Mouse (Mus musculus) large intestine, adult 2 months (tissue): ENCODE results near the gene Lipt1. TPM values are rescaled to one million over a fixed set of nuclear protein-coding genes. Genes with fewer than 3 reads are reported as not detected.

Experiments used
- DNase-seq: peaks from one replicate; pipeline ENCODE4 v3.0.0-alpha.2; 2012; ENCODE audit warnings: low read depth, low spot score
- WGBS: fragments of 180-500 bp; shearing (Covaris S2); methylation state at CpG from one replicate; pipeline ENCODE4 v1.1.7; 2018; 5-methylcytosine and 5-hydroxymethylcytosine counted together
- polyA plus RNA-seq: library from polyadenylated mRNA; depleted of rRNA; stranded (reverse); fragments of >200 nt; gene quantifications from 2 replicates; pipeline ENCODE4 v1.2.3, GENCODE M21; 2012; rRNA removed

Lipt1 gene
- polyA plus RNA-seq, 1 experiment = 2.1 TPM

- no peak for DNase-seq
- 31% methylated on average over 3 of the region's 3 CpGs for WGBS
Measured at GRCm38 (mm10) chr1:37891400-37891799, 19.9 kb downstream of the Lipt1 start.

- DNase-seq = no peak
Measured at GRCm38 (mm10) chr1:37894606-37895005, 23.1 kb downstream of the Lipt1 start.

DNA sequence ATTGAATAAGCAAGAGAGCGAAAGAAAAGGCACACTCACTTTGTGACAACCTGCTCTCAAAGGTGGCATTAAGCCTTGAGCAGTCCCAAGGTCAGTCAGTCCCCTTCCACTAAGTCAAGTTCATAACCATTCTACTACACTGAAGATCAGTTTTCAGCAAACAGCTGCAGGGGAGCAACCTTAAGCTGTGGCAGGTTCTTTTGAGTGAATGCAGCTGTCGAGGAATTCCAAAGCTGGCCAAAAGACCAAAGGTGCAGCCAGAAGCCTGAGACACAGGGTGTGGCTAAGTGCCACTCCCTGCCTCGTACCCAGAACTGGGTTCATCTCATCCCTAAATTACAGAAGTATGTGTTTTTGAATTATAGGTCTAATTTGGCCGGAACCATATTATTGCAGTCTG is 28.3 kb downstream of the Lipt1 start:
- 35% methylated on average over 4 of the region's 4 CpGs for WGBS
- no peak for DNase-seq

GRCm38 (mm10) chr1:37900288-37900687 is 28.8 kb downstream of the Lipt1 start:
- 62% methylated on average over 6 of the region's 6 CpGs for WGBS

GRCm38 (mm10) chr1:37903178-37903577 is 31.6 kb downstream of the Lipt1 start:
- DNase-seq = no peak

More at GRCm38 (mm10) chr1:37900288-37900687, 28.8 kb downstream of the Lipt1 start:
- no peak for DNase-seq

GRCm38 (mm10) chr1:37912751-37913150 is 41.2 kb downstream of the Lipt1 start:
- DNase-seq = no peak
- WGBS = 67% methylated on average over 2 of the region's 2 CpGs

More at GRCm38 (mm10) chr1:37903178-37903577, 31.6 kb downstream of the Lipt1 start:
- WGBS = 26% methylated on average over 6 of the region's 6 CpGs

GRCm38 (mm10) chr1:37916393-37916792 is 44.9 kb downstream of the Lipt1 start, which contains the start of gene Lyg2:
TSS of gene Lyg2 (minus strand) at chr1:37916493.
- DNase-seq = no peak
- WGBS = 74% methylated on average over 5 of the region's 5 CpGs

DNA sequence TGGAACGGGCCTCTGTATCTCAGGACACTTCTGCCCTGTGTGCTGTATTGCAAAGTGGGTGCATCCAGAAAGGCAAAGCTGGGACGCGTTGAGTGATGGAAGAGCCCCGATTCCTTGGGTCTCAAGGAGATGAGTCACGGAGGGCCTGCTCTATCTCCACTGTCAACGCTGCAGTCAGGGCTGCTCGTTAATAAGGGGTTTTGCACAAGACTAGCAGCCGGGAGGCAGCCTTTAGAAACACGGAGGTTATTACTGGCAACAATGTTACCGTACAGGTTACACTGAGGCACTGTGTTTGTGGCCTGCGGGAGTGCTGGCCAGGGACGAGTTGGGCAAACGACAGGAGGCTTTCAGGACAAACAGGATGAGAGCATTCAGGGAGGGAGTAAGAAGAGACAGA is 46.1 kb downstream of the Lipt1 start:
- 48% methylated on average over 13 of the region's 13 CpGs for WGBS
- no peak for DNase-seq

DNA sequence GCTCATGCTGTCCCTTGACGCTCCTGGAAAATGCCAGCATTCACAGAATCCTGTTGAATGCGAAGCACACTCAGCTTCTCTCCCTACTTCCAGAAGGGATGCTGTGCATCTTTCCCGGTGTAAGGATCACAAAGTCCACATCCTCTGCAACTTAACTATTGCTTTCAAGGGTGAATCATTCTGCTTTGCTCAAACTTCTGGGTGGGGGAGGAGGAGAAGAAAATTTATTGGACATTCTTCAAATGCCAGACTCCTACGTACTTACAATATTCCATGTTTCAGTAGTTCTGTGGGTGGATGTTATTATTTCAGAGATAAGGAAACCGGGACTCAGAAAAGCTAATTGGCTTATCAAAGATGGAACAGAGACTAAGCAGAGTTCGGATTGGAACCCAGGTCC is 46.6 kb downstream of the Lipt1 start:
- WGBS = 44% methylated on average over 6 of the region's 6 CpGs
- no peak for DNase-seq

GRCm38 (mm10) chr1:37922536-37922935 is 51.0 kb downstream of the Lipt1 start:
- no peak for DNase-seq
- 50% methylated on average over 8 of the region's 8 CpGs for WGBS

Other genes starting within 250 kb of the Lipt1 start
- gene 2010300C02Rik, start 151.7 kb upstream of the Lipt1 start, polyA plus RNA-seq = 16.9 and 22.9 TPM in 2 replicates
- gene Tsga10, start 5.3 kb upstream of the Lipt1 start, polyA plus RNA-seq = 0.29 and 0.43 TPM in 2 replicates
- gene Mitd1, start 18.7 kb downstream of the Lipt1 start, polyA plus RNA-seq = 6.7 and 9.1 TPM in 2 replicates
- 53.6 and 59.6 TPM in 2 replicates for gene Mrpl30, start 18.7 kb downstream of the Lipt1 start, polyA plus RNA-seq
- not detected in 2 replicates for gene Lyg2, start 44.8 kb downstream of the Lipt1 start, polyA plus RNA-seq
- gene Lyg1, start 86.0 kb downstream of the Lipt1 start, polyA plus RNA-seq = not detected in 2 replicates
- gene Txndc9, start 126.2 kb downstream of the Lipt1 start, polyA plus RNA-seq = 11.3 and 12.0 TPM in 2 replicates
- gene Eif5b, start 126.3 kb downstream of the Lipt1 start, polyA plus RNA-seq = 6.5 and 6.9 TPM in 2 replicates